Mouse (Mus musculus) kidney, embryonic 15.5 days (tissue): ENCODE data around the gene Parp8. TPM values are rescaled to one million over a fixed set of nuclear protein-coding genes. Genes with fewer than 3 reads are reported as not detected.

Experiments
- ATAC-seq: fragments of 200-750 bp; cut with Nextera tagmentation; replicated peaks from 2 replicates; pipeline ENCODE4 v1.8.0; 2017; ENCODE audit warnings: moderate TSS enrichment; ENCODE audit not compliant: low FRiP score
- H3K27ac ChIP-seq: fragments of 300-500 bp; sonication (generic); 2 replicates; pipeline ENCODE4 v1.5.1; 2015; ENCODE audit warnings: mild to moderate bottlenecking, inconsistent platforms
- H3K27me3 ChIP-seq: fragments of 300-500 bp; sonication (generic); 2 replicates; pipeline ENCODE4 v1.6.1; 2015; ENCODE audit warnings: inconsistent platforms
- H3K36me3 ChIP-seq: fragments of 300-500 bp; sonication (generic); 2 replicates; pipeline ENCODE4 v1.6.1; 2015; ENCODE audit warnings: inconsistent platforms
- H3K4me1 ChIP-seq: fragments of 300-500 bp; sonication (generic); 2 replicates; pipeline ENCODE4 v1.6.1; 2015; ENCODE audit warnings: inconsistent platforms
- H3K4me2 ChIP-seq: fragments of 300-500 bp; sonication (generic); 2 replicates; pipeline ENCODE4 v1.6.1; 2015; ENCODE audit warnings: moderate library complexity, mild to moderate bottlenecking, inconsistent platforms
- H3K4me3 ChIP-seq: fragments of 300-500 bp; sonication (generic); replicated peaks from 2 replicates; pipeline ENCODE4 v1.5.1; 2015; ENCODE audit warnings: mild to moderate bottlenecking, inconsistent platforms
- H3K9ac ChIP-seq: fragments of 300-500 bp; sonication (generic); 2 replicates; pipeline ENCODE4 v1.6.1; 2015; ENCODE audit warnings: mild to moderate bottlenecking, inconsistent platforms
- H3K9me3 ChIP-seq: fragments of 300-500 bp; sonication (generic); replicated peaks from 2 replicates; pipeline ENCODE4 v1.6.1; 2016; ENCODE audit warnings: inconsistent platforms
- WGBS: fragments of 180-500 bp; shearing (Covaris S2); methylation state at CpG from one replicate; pipeline ENCODE4 v1.1.7; 2015; ENCODE audit warnings: mixed read lengths; 5-methylcytosine and 5-hydroxymethylcytosine counted together
- polyA plus RNA-seq: library from polyadenylated mRNA; unstranded; fragments of >200 nt; fragmentation: Nextera tagmentation; extraction: Ambion mirVana; gene quantifications from 2 replicates; pipeline ENCODE4 v1.2.1, GENCODE M21; 2015

Gene Parp8
- polyA plus RNA-seq, 1 experiment from 2014 or later = 18.5 TPM

DNA sequence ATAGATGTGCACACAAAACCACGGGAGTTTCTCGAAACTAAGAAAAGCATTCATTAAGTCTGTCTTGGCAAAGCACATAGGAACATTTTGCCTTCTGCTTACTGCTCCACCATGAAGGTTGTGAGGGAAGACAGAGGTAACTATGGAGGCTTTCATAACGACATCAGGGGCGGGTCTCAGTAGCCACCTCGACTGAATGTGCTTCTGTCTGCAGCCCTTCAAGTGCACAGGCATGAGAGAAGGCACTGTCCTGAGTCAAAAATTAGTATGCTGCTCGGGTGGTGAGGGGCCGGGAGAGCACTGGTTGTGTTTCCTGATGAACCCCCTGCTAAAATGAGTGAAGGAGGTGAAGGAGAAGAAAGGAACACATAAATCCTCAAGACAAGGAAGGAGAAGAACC lies 51.8 kb downstream of the Parp8 start:
- no peak for ATAC-seq
- Histone ChIP-seq H3K27me3 (no peaks in the 10 kb centered on the region), H3K9ac (no peak overlapping the region), H3K4me3 (no peak overlapping the region), H3K36me3 (no peaks in the 10 kb centered on the region), H3K9me3 (no peaks in the 10 kb centered on the region), H3K4me1 (peaks cover 27% of the 10 kb centered on the region), H3K27ac (no peak overlapping the region), H3K4me2 (no peak overlapping the region)
- WGBS = 69% methylated on average over 7 of the region's 7 CpGs

DNA sequence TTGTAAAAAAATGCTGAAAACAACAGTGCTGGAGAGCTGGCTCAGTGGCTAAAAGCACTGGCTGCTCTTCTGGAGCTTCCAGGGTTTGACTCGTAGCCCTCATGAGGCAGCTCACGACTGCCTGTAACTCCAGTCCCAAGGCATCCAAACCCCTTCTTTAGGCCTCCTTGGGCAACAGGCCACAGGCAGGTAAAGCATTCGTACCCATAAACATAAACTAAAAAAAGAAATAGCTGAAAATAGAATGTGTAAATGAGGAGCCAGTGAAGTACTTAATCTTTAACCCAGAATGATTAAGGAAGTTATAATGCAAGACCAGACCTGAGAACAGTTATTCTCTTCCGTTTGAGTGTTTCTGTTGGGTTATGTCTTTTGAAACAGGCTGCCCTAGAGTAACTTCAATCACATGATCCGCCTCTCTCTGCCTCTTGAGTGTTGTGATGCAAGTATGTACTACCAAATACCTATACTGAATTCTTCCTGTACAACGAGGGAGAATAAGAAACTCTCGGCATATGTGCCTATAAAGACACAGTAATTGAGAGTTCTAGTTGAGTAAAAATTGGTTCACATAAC lies 53.2 kb downstream of the Parp8 start:
- H3K9ac ChIP-seq = no peak overlapping the region
- H3K9me3 ChIP-seq = no peaks in the 10 kb centered on the region
- H3K36me3 ChIP-seq = no peaks in the 10 kb centered on the region
- no peak overlapping the region for H3K4me2 ChIP-seq
- no peaks in the 10 kb centered on the region for H3K27me3 ChIP-seq
- ATAC-seq = 0 out of 2 replicates have a peak, but pooled peaks have one; percentile 44
- WGBS = 73% methylated on average over 7 of the region's 7 CpGs
- H3K27ac ChIP-seq = peak overlapping the region; percentile 45; the same call in 1 of the 2 replicates
- no peak overlapping the region for H3K4me3 ChIP-seq
- peaks cover 28% of the 10 kb centered on the region for H3K4me1 ChIP-seq

DNA sequence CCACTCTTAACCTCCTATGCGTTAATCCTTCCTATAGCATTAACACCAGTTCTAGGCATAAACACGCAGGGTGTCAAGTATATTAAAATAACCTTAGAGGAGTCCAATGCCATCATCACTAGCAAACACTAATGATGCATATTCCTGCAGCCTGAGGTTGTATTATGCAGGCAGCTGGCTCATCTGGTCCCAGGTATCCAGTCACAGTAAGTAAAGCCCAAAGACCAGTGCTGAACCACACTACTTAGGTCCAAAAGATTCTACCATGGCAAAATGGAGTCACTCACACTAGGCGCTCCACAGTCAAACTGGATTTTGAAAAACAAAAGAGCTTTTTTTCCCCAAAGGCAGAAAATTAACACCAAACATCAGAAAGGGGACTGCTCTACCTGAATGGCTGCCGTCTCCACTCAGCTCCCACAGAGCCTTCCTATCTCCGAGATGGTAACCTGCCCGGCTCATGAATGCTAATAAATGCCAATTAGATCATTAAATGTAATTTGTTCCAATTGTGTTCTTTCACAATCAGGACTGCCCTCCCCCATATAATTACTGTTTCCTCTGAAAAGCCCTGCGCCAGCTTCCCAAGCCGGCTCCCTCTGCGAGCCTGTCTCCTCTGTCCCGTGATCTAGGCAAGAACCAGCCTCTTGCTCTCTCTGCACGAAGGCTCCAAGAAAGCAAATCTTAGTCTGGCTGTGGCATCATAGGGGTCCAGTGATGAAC lies 54.5 kb downstream of the Parp8 start:
- Histone ChIP-seq H3K27me3 (no peaks in the 10 kb centered on the region), H3K4me2 (no peak overlapping the region), H3K4me1 (peaks cover 40% of the 10 kb centered on the region), H3K27ac (no peak overlapping the region), H3K4me3 (no peak overlapping the region), H3K9ac (no peak overlapping the region), H3K9me3 (no peaks in the 10 kb centered on the region), H3K36me3 (no peaks in the 10 kb centered on the region)
- ATAC-seq = no peak
- 72% methylated on average over 11 of the region's 11 CpGs for WGBS

DNA sequence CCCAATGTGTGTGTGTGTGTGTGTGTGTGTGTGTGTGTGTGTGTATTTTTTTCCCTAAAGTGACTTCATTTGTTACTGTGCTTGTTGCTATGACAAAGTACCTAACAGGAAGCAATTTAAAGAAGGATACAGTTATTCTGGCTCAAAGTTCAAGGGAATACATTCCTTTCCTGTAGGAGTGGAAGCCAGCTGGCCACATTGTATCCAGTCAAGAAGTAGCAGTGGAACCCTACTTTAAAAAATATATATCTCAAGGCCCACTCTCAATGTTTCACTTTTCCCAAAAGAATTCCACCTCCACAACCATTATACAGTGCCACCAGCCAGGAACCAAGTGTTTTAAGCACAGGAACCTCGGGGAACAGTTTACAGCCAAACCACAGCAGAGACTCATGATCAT lies 55.7 kb downstream of the Parp8 start:
- H3K27ac ChIP-seq = no peak overlapping the region
- no peak overlapping the region for H3K4me3 ChIP-seq
- 74% methylated on average over 1 of the region's 1 CpGs for WGBS
- H3K9ac ChIP-seq = no peak overlapping the region
- H3K27me3 ChIP-seq = no peaks in the 10 kb centered on the region
- H3K4me2 ChIP-seq = no peak overlapping the region
- ATAC-seq = no peak
- peaks cover 37% of the 10 kb centered on the region for H3K4me1 ChIP-seq
- no peaks in the 10 kb centered on the region for H3K9me3 ChIP-seq
- H3K36me3 ChIP-seq = no peaks in the 10 kb centered on the region

DNA sequence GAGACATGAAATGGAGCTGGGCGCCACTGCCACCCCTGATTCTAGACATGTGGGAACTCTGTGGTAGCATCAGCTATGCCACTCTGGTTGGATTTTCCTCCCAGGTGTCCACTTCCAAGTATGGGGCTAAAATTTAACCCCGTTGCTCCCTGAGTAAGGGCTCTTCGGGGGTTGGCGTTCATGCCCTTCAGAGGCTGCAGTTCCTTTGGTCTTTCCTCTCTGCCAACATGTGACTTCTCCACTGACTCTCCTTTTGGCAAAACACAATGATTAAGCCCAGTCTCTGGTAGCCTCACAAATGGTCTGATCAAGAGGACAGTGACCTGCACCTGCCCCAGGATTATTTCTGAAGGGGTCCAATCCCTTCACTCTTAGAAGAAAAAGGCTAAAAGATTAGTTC lies 56.4 kb downstream of the Parp8 start:
- 93% methylated on average over 4 of the region's 4 CpGs for WGBS
- no peak overlapping the region for H3K4me3 ChIP-seq
- H3K36me3 ChIP-seq = no peaks in the 10 kb centered on the region
- no peak overlapping the region for H3K9ac ChIP-seq
- H3K27ac ChIP-seq = no peak overlapping the region
- no peaks in the 10 kb centered on the region for H3K9me3 ChIP-seq
- no peak for ATAC-seq
- no peak overlapping the region for H3K4me2 ChIP-seq
- no peaks in the 10 kb centered on the region for H3K27me3 ChIP-seq
- H3K4me1 ChIP-seq = peaks cover 31% of the 10 kb centered on the region

DNA sequence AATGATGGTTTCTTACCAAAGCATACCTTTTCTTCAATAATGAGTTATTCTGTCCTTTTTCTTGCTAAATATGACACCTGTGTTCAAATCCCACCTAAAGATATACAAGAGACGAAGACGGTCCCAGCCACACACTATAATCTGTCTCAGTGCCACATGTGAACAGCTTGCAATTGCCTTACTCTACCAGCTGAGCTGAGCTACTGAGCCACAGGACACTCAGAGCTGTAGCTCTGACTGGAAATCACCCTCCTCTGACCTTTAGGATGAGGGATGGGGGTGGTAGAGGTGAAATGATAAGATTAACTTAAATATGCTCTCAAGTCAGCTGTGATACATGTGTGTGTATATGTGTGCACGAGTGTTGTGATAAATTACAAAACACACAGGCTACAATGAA lies 57.9 kb downstream of the Parp8 start:
- Histone ChIP-seq H3K9me3 (no peaks in the 10 kb centered on the region), H3K9ac (no peak overlapping the region), H3K4me2 (no peak overlapping the region), H3K27ac (no peak overlapping the region), H3K27me3 (no peaks in the 10 kb centered on the region), H3K36me3 (no peaks in the 10 kb centered on the region), H3K4me3 (no peak overlapping the region), H3K4me1 (peaks cover 37% of the 10 kb centered on the region)
- ATAC-seq = no peak
- 86% methylated on average over 3 of the region's 3 CpGs for WGBS

DNA sequence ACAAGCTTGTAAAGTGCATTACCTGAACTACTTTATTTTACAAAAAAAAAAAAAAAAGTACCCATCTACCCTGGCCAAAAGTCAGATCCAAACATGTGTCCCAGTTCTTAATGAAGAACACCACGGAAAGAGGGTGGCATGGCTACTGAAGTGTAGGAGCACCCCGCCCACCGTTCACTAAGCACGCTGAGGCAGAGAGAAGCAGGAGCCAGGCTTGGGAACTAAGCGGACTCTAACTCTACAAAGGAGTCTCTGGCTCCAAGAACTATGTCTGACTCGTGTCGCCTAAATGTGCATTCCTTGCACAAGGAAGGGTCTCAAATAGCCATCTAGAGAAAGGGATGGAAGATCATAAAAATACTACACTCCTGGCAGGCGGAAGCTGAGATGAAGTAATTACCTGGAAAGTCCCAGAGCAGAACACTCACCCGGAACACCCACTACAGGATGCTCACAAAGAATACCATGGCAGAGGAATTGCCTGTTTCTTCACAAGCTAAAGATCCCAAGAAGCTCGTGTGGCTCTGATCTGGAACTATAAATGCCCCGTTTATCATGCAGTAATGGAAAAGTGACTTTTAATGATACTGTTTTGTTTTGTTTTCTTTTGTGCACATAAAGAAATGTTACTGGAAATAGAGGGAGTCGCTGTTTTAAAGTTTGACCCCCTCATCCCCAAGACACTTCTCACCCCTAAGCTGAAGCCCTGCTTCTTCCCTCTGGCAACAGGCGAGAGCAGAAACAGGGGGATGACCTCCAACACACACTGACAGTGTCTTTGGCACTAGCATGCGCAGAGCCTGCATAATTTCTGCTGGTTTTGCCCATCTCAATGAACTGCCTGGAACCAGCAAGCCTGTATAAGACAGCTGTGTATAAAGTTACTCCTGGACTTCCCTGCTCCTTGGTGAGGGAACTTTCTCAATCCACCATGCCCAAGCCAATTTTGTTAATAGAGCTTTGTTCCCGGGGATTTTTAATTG lies 62.6 kb downstream of the Parp8 start:
- no peaks in the 10 kb centered on the region for H3K36me3 ChIP-seq

DNA sequence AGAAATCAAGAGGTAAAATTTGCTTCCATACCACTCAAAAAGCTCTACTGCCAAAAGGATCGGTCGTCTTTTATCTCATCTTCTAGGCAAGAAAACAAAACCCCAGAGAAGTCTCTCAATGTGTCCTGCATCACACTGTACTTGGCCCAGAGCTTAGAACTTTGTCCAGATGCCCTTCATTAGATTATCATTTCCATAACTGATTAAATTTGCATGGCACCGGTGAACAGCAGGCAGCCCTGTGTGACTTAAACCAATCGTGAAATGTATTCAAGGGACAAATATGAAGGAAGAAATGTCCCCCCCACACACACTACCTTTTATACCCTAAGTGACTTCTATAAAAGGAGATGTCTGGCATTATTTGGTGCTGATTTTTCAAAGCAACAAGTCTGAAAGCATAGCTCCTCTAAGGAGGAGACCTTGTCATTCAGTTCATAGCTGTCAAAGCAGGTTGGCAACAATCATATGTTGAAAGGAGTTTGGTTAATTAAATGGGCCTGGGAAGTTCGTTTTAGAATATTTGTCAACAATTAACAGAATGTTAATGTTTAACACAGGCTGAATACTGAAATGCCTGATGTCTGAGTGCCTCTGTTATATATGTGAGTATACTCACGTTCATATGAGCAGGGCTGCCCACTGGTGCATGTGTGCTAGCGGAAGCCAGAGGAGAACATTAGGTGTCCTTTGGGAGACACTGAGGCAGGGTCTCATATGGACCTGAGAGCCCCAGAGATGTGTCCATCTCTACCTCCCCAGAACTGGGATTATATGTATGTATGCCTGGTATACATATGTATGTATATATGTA lies 66.4 kb downstream of the Parp8 start:
- Histone ChIP-seq H3K27ac (peak overlapping the region; percentile 68), H3K4me2 (no peak overlapping the region), H3K4me3 (no peak overlapping the region), H3K9ac (no peak overlapping the region), H3K9me3 (no peaks in the 10 kb centered on the region), H3K27me3 (no peaks in the 10 kb centered on the region), H3K36me3 (no peaks in the 10 kb centered on the region), H3K4me1 (peaks cover 27% of the 10 kb centered on the region)
- 69% methylated on average over 7 of the region's 7 CpGs for WGBS
- ATAC-seq = peak; percentile 59

More for the DNA sequence above, 62.6 kb downstream of the Parp8 start:
- Histone ChIP-seq H3K27ac (peak overlapping the region; percentile 43), H3K4me3 (no peak overlapping the region), H3K4me2 (peak overlapping the region; percentile 34), H3K9me3 (no peaks in the 10 kb centered on the region), H3K4me1 (peaks cover 41% of the 10 kb centered on the region), H3K27me3 (no peaks in the 10 kb centered on the region), H3K9ac (no peak overlapping the region)
- ATAC-seq = peak; percentile 57
- 38% methylated on average over 15 of the region's 15 CpGs for WGBS

DNA sequence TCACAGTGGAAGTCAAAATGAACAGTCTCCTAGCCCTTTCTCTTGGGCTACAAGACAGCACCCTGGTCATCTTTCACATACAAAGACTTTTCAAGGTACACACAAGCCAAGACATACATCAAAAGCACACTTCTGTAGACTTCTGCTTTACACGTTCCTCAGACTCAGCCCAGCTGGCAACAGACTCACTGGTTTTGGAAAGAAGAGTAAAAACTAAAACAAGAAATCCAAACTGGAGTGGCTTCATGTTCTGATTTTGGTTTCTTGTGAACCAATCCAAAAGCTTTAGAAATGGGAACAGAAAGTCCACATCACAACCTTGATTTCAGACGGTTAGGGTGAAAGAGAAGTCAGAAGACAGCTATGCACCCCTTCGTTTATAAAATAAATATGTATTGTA lies 67.8 kb downstream of the Parp8 start:
- H3K9ac ChIP-seq = no peak overlapping the region
- H3K36me3 ChIP-seq = no peaks in the 10 kb centered on the region
- no peaks in the 10 kb centered on the region for H3K9me3 ChIP-seq
- peaks cover 15% of the 10 kb centered on the region for H3K4me1 ChIP-seq
- H3K4me2 ChIP-seq = no peak overlapping the region
- no peak overlapping the region for H3K27ac ChIP-seq
- no peak for ATAC-seq
- no peaks in the 10 kb centered on the region for H3K27me3 ChIP-seq
- no peak overlapping the region for H3K4me3 ChIP-seq
- WGBS = 77% methylated on average over 3 of the region's 3 CpGs

DNA sequence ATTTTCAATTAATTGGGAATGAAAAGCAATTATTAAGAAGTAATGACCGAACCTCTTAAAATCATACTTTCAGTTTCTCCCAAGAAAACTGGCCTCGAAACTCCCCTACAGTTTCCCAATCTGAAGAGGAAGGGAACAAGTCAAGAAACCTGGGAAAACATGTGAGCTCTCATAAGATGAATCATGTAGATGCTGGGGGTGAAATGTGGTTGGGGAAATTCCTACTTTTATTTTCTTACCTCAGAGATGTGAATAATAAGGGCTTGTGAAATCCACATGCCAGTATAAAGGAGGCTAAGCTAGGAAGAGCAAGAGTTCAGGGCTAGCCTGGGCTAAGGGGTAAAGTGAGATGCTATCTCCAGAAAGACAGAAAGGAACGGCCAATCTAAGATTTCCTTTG lies 74.0 kb downstream of the Parp8 start:
- H3K4me3 ChIP-seq = no peak overlapping the region
- WGBS = 95% methylated on average over 3 of the region's 3 CpGs
- H3K9ac ChIP-seq = no peak overlapping the region

DNA sequence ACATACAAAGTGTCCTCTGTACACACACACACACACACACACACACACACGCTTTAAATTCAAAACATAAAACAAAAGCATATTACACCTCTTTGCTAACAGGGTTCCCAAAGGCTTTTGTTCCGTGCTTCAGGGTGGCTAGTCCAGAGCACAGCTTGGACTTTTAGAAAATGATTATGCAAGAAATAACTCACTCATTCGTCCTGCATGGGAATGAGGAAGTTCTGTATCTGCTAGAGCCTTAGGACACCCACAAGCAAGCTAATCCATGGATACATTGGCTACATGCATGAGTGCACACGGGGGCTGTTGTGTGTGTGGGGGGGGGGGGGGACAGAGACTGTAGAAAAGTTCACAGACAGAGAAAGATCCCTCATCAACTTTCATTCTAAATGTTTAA lies 75.8 kb downstream of the Parp8 start:
- H3K4me2 ChIP-seq = no peak overlapping the region
- ATAC-seq = peak; percentile 44; the same call in 1 of the 2 replicates
- H3K27ac ChIP-seq = peak overlapping the region; percentile 64; the same call in 1 of the 2 replicates
- no peaks in the 10 kb centered on the region for H3K27me3 ChIP-seq
- no peaks in the 10 kb centered on the region for H3K9me3 ChIP-seq
- no peak overlapping the region for H3K9ac ChIP-seq
- no peak overlapping the region for H3K4me3 ChIP-seq
- peaks cover 33% of the 10 kb centered on the region for H3K4me1 ChIP-seq
- H3K36me3 ChIP-seq = no peaks in the 10 kb centered on the region
- WGBS = 68% methylated on average over 4 of the region's 4 CpGs

More for the DNA sequence above, 74.0 kb downstream of the Parp8 start:
- Histone ChIP-seq H3K4me2 (no peak overlapping the region), H3K9me3 (no peaks in the 10 kb centered on the region), H3K27me3 (no peaks in the 10 kb centered on the region), H3K27ac (no peak overlapping the region), H3K4me1 (peaks cover 33% of the 10 kb centered on the region), H3K36me3 (no peaks in the 10 kb centered on the region)
- no peak for ATAC-seq
